Mouse (Mus musculus): ENCODE measurements around the gene Gm26620. TPM values are rescaled to one million over a fixed set of nuclear protein-coding genes. Genes with fewer than 3 reads are reported as not detected.
A peak's percentile ranks its signal among the peaks of the same experiment; 100 is the strongest.

Gm26620 gene
- polyA plus RNA-seq, 1 experiment from 2014 or later = 0.66 TPM

GRCm38 (mm10) chr1:170901536-170902238 is 16.8 kb downstream of the Gm26620 start:
- 33% methylated on average over 10 of the region's 10 CpGs for WGBS
- H3K36me3 ChIP-seq = no peaks in the 10 kb centered on the region

GRCm38 (mm10) chr1:170903485-170903884 is 18.6 kb downstream of the Gm26620 start:
- Histone ChIP-seq H3K36me3 (no peaks in the 10 kb centered on the region), H3K9me3 (no peaks in the 10 kb centered on the region), H3K9ac (no peak overlapping the region), H3K27ac (no peak overlapping the region), H3K4me1 (replicated peaks) (peaks cover 14% of the 10 kb centered on the region), H3K4me3 (no peak overlapping the region), H3K4me2 (no peak overlapping the region), H3K27me3 (peaks cover 57% of the 10 kb centered on the region)
- no peak for ATAC-seq (ENCODE audit: low FRiP score)
- 79% methylated on average over 5 of the region's 5 CpGs for WGBS

More at GRCm38 (mm10) chr1:170901536-170902238, 16.8 kb downstream of the Gm26620 start:
- Histone ChIP-seq H3K4me1 (replicated peaks) (no peaks in the 10 kb centered on the region), H3K27me3 (peaks cover 42% of the 10 kb centered on the region), H3K4me2 (no peak overlapping the region), H3K4me3 (no peak overlapping the region), H3K9ac (no peak overlapping the region), H3K9me3 (no peaks in the 10 kb centered on the region), H3K27ac (no peak overlapping the region)
- 0 out of 2 replicates have a peak, but pooled peaks have one; percentile 63 for ATAC-seq (ENCODE audit: low FRiP score)

- 24% methylated on average over 11 of the region's 11 CpGs for WGBS
- peak overlapping the region; percentile 85 for H3K4me2 ChIP-seq
- peak overlapping the region; percentile 77 for H3K9ac ChIP-seq
- peaks cover 81% of the 10 kb centered on the region for H3K27me3 ChIP-seq
- no peaks in the 10 kb centered on the region for H3K9me3 ChIP-seq
- H3K4me3 ChIP-seq = peak overlapping the region; percentile 55
- H3K4me1 ChIP-seq (replicated peaks) = peaks cover 17% of the 10 kb centered on the region
- H3K36me3 ChIP-seq = no peaks in the 10 kb centered on the region
- no peak; the same call in 1 of the 2 replicates for ATAC-seq (ENCODE audit: low FRiP score)
- H3K27ac ChIP-seq = no peak overlapping the region
Measured at GRCm38 (mm10) chr1:170907111-170907455, 22.2 kb downstream of the Gm26620 start.

- Histone ChIP-seq H3K36me3 (no peaks in the 10 kb centered on the region), H3K27ac (no peak overlapping the region), H3K4me3 (peak overlapping the region; percentile 55), H3K4me2 (peak overlapping the region; percentile 85), H3K9ac (peak overlapping the region; percentile 77), H3K4me1 (replicated peaks) (peaks cover 17% of the 10 kb centered on the region), H3K27me3 (peaks cover 76% of the 10 kb centered on the region), H3K9me3 (no peaks in the 10 kb centered on the region)
- under 1% methylated on average over 71 of the region's 71 CpGs for WGBS
- ATAC-seq (ENCODE audit: low FRiP score) = peak; percentile 85
Measured at GRCm38 (mm10) chr1:170907456-170908191, 22.8 kb downstream of the Gm26620 start.

- no peak overlapping the region for H3K27ac ChIP-seq
- H3K4me1 ChIP-seq (replicated peaks) = peaks cover 17% of the 10 kb centered on the region
- no peaks in the 10 kb centered on the region for H3K36me3 ChIP-seq
- peak overlapping the region; percentile 77 for H3K9ac ChIP-seq
- H3K27me3 ChIP-seq = peaks cover 69% of the 10 kb centered on the region
- ATAC-seq (ENCODE audit: low FRiP score) = peak; percentile 80
- WGBS = 2% methylated on average over 21 of the region's 21 CpGs
- no peaks in the 10 kb centered on the region for H3K9me3 ChIP-seq
- H3K4me2 ChIP-seq = peak overlapping the region; percentile 85
- H3K4me3 ChIP-seq = peak overlapping the region; percentile 55
Measured at GRCm38 (mm10) chr1:170908341-170908740, 23.5 kb downstream of the Gm26620 start.

GRCm38 (mm10) chr1:170911907-170912660 is 27.2 kb downstream of the Gm26620 start:
- H3K4me3 ChIP-seq = no peak overlapping the region
- H3K36me3 ChIP-seq = no peaks in the 10 kb centered on the region
- ATAC-seq (ENCODE audit: low FRiP score) = no peak
- 88% methylated on average over 11 of the region's 11 CpGs for WGBS
- peaks cover 15% of the 10 kb centered on the region for H3K4me1 ChIP-seq (replicated peaks)
- H3K9me3 ChIP-seq = no peaks in the 10 kb centered on the region
- no peak overlapping the region for H3K9ac ChIP-seq
- H3K4me2 ChIP-seq = no peak overlapping the region
- H3K27ac ChIP-seq = no peak overlapping the region
- peaks cover 39% of the 10 kb centered on the region for H3K27me3 ChIP-seq

- Histone ChIP-seq H3K27ac (no peak within 1 kb of the TSS), H3K9ac (no peak within 1 kb of the TSS), H3K27me3 (peaks cover 29% of the 10 kb centered on the region), H3K9me3 (no peaks in the 10 kb centered on the region), H3K4me1 (replicated peaks) (peaks cover 7% of the 10 kb centered on the region), H3K4me2 (no peak within 1 kb of the TSS), H3K4me3 (no peak within 1 kb of the TSS), H3K36me3 (no peaks in the 10 kb centered on the region)
- 74% methylated on average over 5 of the region's 5 CpGs for WGBS
- no peak for ATAC-seq (ENCODE audit: low FRiP score)
Measured at GRCm38 (mm10) chr1:170912891-170913615, 28.2 kb downstream of the Gm26620 start, which contains the start of gene Fcrlb. TSS of gene Fcrlb (minus strand) at chr1:170912941.

GRCm38 (mm10) chr1:170915657-170916056 is 30.8 kb downstream of the Gm26620 start:
- WGBS = 80% methylated on average over 5 of the region's 5 CpGs
- no peak overlapping the region for H3K9ac ChIP-seq
- no peak for ATAC-seq (ENCODE audit: low FRiP score)

GRCm38 (mm10) chr1:170919308-170919707 is 34.4 kb downstream of the Gm26620 start:
- 89% methylated on average over 8 of the region's 8 CpGs for WGBS
- Histone ChIP-seq H3K27me3 (no peaks in the 10 kb centered on the region), H3K27ac (no peak overlapping the region), H3K9me3 (no peaks in the 10 kb centered on the region), H3K36me3 (no peaks in the 10 kb centered on the region), H3K4me3 (no peak overlapping the region), H3K4me1 (replicated peaks) (no peaks in the 10 kb centered on the region), H3K4me2 (no peak overlapping the region), H3K9ac (no peak overlapping the region)
- ATAC-seq (ENCODE audit: low FRiP score) = no peak

More at GRCm38 (mm10) chr1:170915657-170916056, 30.8 kb downstream of the Gm26620 start:
- no peak overlapping the region for H3K4me2 ChIP-seq
- no peaks in the 10 kb centered on the region for H3K9me3 ChIP-seq
- no peaks in the 10 kb centered on the region for H3K4me1 ChIP-seq (replicated peaks)
- H3K36me3 ChIP-seq = no peaks in the 10 kb centered on the region
- no peak overlapping the region for H3K27ac ChIP-seq
- no peak overlapping the region for H3K4me3 ChIP-seq
- peaks cover 4% of the 10 kb centered on the region; the same call in 1 of the 2 replicates for H3K27me3 ChIP-seq

GRCm38 (mm10) chr1:170924485-170924884 is 39.6 kb downstream of the Gm26620 start:
- H3K4me3 ChIP-seq = no peak overlapping the region
- H3K27ac ChIP-seq = no peak overlapping the region
- H3K36me3 ChIP-seq = no peaks in the 10 kb centered on the region
- ATAC-seq (ENCODE audit: low FRiP score) = no peak
- no peaks in the 10 kb centered on the region for H3K27me3 ChIP-seq
- no peak overlapping the region for H3K4me2 ChIP-seq
- 89% methylated on average over 6 of the region's 6 CpGs for WGBS
- H3K4me1 ChIP-seq (replicated peaks) = no peaks in the 10 kb centered on the region
- no peak overlapping the region for H3K9ac ChIP-seq
- no peaks in the 10 kb centered on the region for H3K9me3 ChIP-seq

GRCm38 (mm10) chr1:170926941-170927340 is 42.1 kb downstream of the Gm26620 start:
- no peak overlapping the region for H3K27ac ChIP-seq
- H3K9ac ChIP-seq = no peak overlapping the region
- no peaks in the 10 kb centered on the region for H3K9me3 ChIP-seq
- no peaks in the 10 kb centered on the region for H3K4me1 ChIP-seq (replicated peaks)
- H3K4me3 ChIP-seq = no peak overlapping the region
- no peaks in the 10 kb centered on the region for H3K27me3 ChIP-seq
- no peaks in the 10 kb centered on the region for H3K36me3 ChIP-seq
- no peak overlapping the region for H3K4me2 ChIP-seq
- ATAC-seq (ENCODE audit: low FRiP score) = no peak
- 71% methylated on average over 6 of the region's 6 CpGs for WGBS

All from hindbrain, embryonic 13.5 days (tissue).